Mouse (Mus musculus) heart, adult 2 months (tissue): ENCODE data around the gene Hnrnpc. TPM values are rescaled to one million over a fixed set of nuclear protein-coding genes. Genes with fewer than 3 reads are reported as not detected.

Experiments used
- DNase-seq, 2 experiments: peaks; one replicate each; pipeline ENCODE4 v3.0.0; 2021
- H3K27ac ChIP-seq: fragments of 200-600 bp; 2 replicates; pipeline ENCODE4 v1.8.1; 2022
- H3K27me3 ChIP-seq: fragments of 200-500 bp; 2 replicates; pipeline ENCODE4 v1.6.1; 2012; ENCODE audit warnings: mild to moderate bottlenecking, low read length, inconsistent platforms, mixed read lengths; ENCODE audit not compliant: control insufficient read depth, insufficient read depth
- H3K36me3 ChIP-seq: fragments of 200-500 bp; 2 replicates; pipeline ENCODE4 v1.6.1; 2012; ENCODE audit warnings: low read length, inconsistent platforms; ENCODE audit not compliant: control insufficient read depth, insufficient read depth
- H3K4me1 ChIP-seq: fragments of 200-500 bp; 2 replicates; pipeline ENCODE4 v1.6.1; 2011; ENCODE audit warnings: low read length; ENCODE audit not compliant: control insufficient read depth, insufficient read depth
- H3K4me3 ChIP-seq: fragments of 200-600 bp; 2 replicates; pipeline ENCODE4 v1.8.1; 2022
- H3K79me2 ChIP-seq: fragments of 200-500 bp; replicated peaks from 2 replicates; pipeline ENCODE4 v1.6.1; 2012; ENCODE audit warnings: mild to moderate bottlenecking, inconsistent platforms, low read length, moderate library complexity, mixed read lengths; ENCODE audit not compliant: control insufficient read depth, insufficient read depth
- H3K9ac ChIP-seq: fragments of 200-500 bp; 2 replicates; pipeline ENCODE4 v1.6.1; 2012; ENCODE audit warnings: low read depth, mild to moderate bottlenecking, control low read depth, inconsistent platforms, low read length, mixed read lengths
- CTCF ChIP-seq: fragments of 200-600 bp; IDR thresholded peaks from 2 replicates; pipeline ENCODE4 v1.8.1; 2022; ENCODE audit warnings: antibody characterized with exemption, mild to moderate bottlenecking, moderate library complexity
- EP300 ChIP-seq: fragments of 200-500 bp; IDR thresholded peaks from 2 replicates; pipeline ENCODE4 v1.6.1; 2011; ENCODE audit warnings: low read depth, low read length, control low read depth; ENCODE audit not compliant: insufficient read depth
- POLR2A ChIP-seq: fragments of 200-500 bp; IDR thresholded peaks from 2 replicates; pipeline ENCODE4 v1.6.1; 2011; ENCODE audit warnings: mild to moderate bottlenecking, low read depth, low read length, control low read depth; ENCODE audit not compliant: insufficient read depth
- WGBS: fragments of 180-500 bp; shearing (Covaris S2); methylation state at CpG from one replicate; pipeline ENCODE4 v1.1.7; 2018; 5-methylcytosine and 5-hydroxymethylcytosine counted together
- intact Hi-C: fragments of 180-260 bp; cut with DNase I; formaldehyde crosslinking; loops from one replicate; pipeline ENCODE4 v1.15.1; 2025
- polyA plus RNA-seq: library from polyadenylated mRNA; depleted of rRNA; stranded (reverse); fragments of >200 nt; gene quantifications from 2 replicates; pipeline ENCODE4 v1.2.3, GENCODE M21; 2012; rRNA removed
- total RNA-seq, 2 experiments: library from RNA; stranded (reverse); gene quantifications; 2 replicates each; pipeline ENCODE4 v1.2.3; 2021

Gene Hnrnpc
- total and polyA plus RNA-seq, 3 experiments = 70.7 to 147 (median 137) TPM

- Histone ChIP-seq H3K27me3 (no peaks in the 10 kb centered on the region), H3K27ac (no peak overlapping the region), H3K4me1 (peaks cover 5% of the 10 kb centered on the region), H3K9ac (no peak overlapping the region), H3K36me3 (no peaks in the 10 kb centered on the region), H3K79me2 (no peaks in the 10 kb centered on the region), H3K4me3 (no peak overlapping the region)
- WGBS = 75% methylated on average over 4 of the region's 4 CpGs
- intact Hi-C loops = no loop called here
- no peak for DNase-seq
- TF ChIP-seq EP300 = no peak
- no peak for TF ChIP-seq POLR2A
- no peak for TF ChIP-seq CTCF
These were observed 77.5 kb downstream of the Hnrnpc start for GRCm38 (mm10) chr14:52026342-52026741.

GRCm38 (mm10) chr14:52024133-52024532, 79.7 kb downstream of the Hnrnpc start:
- Histone ChIP-seq H3K36me3 (no peaks in the 10 kb centered on the region), H3K9ac (no peak overlapping the region), H3K4me1 (peaks cover 7% of the 10 kb centered on the region), H3K27ac (no peak overlapping the region), H3K27me3 (no peaks in the 10 kb centered on the region), H3K79me2 (no peaks in the 10 kb centered on the region), H3K4me3 (no peak overlapping the region)
- intact Hi-C loops = no loop called here
- TF ChIP-seq EP300 = no peak
- DNase-seq = no peak
- 69% methylated on average over 2 of the region's 2 CpGs for WGBS

Other genes with a start within 250 kb of the Hnrnpc start
- 10 to 100 TPM; 20.1 to 20.7 TPM for gene Mettl17, start 219.2 kb downstream of the Hnrnpc start, total RNA-seq
- gene Mettl17, start 219.2 kb downstream of the Hnrnpc start, polyA plus RNA-seq = 21.1 and 24.8 TPM in 2 replicates
- under 1 TPM; 0.16 to 0.25 TPM for gene Slc39a2, start 211.1 kb downstream of the Hnrnpc start, total RNA-seq
- gene Slc39a2, start 211.1 kb downstream of the Hnrnpc start, polyA plus RNA-seq = 0.53 and 1.7 TPM in 2 replicates
- gene Ndrg2, start 189.9 kb downstream of the Hnrnpc start, total RNA-seq = 1,000 to 10,000 TPM; 1,274 to 1,571 TPM
- 2,120 and 2,574 TPM in 2 replicates for gene Ndrg2, start 189.9 kb downstream of the Hnrnpc start, polyA plus RNA-seq
- gene Tppp2, start 185.6 kb downstream of the Hnrnpc start, total RNA-seq = not detected
- gene Tppp2, start 185.6 kb downstream of the Hnrnpc start, polyA plus RNA-seq = 0.16 and 0.32 TPM in 2 replicates
- gene Rnase13, start 181.3 kb downstream of the Hnrnpc start, total RNA-seq = not detected
- not detected in 2 replicates for gene Rnase13, start 181.3 kb downstream of the Hnrnpc start, polyA plus RNA-seq
- 10 to 100 TPM; 27.2 to 27.8 TPM for gene Arhgef40, start 119.3 kb downstream of the Hnrnpc start, total RNA-seq
- 42.6 and 49.0 TPM in 2 replicates for gene Arhgef40, start 119.3 kb downstream of the Hnrnpc start, polyA plus RNA-seq
- 1 to 10 TPM; 2.2 to 4.2 TPM for gene Tmem253, start 88.4 kb downstream of the Hnrnpc start, total RNA-seq
- 2.8 and 3.8 TPM in 2 replicates for gene Tmem253, start 88.4 kb downstream of the Hnrnpc start, polyA plus RNA-seq
- 10 to 100 TPM; 26.8 to 30.0 TPM for gene Zfp219, start 83.3 kb downstream of the Hnrnpc start, total RNA-seq
- gene Zfp219, start 83.3 kb downstream of the Hnrnpc start, polyA plus RNA-seq = 38.6 and 42.0 TPM in 2 replicates
- gene Olfr221, start 61.6 kb downstream of the Hnrnpc start, total RNA-seq = not detected
- gene Olfr221, start 61.6 kb downstream of the Hnrnpc start, polyA plus RNA-seq = not detected in 2 replicates
- gene Rpgrip1, start 6.7 kb upstream of the Hnrnpc start, total RNA-seq = under 1 TPM; 0.16 to 0.23 TPM
- gene Rpgrip1, start 6.7 kb upstream of the Hnrnpc start, polyA plus RNA-seq = 0.59 and 0.98 TPM in 2 replicates
- 10 to 100 TPM; 23.9 to 24.7 TPM for gene Supt16, start 93.4 kb upstream of the Hnrnpc start, total RNA-seq
- 5.3 and 8.8 TPM in 2 replicates for gene Supt16, start 93.4 kb upstream of the Hnrnpc start, polyA plus RNA-seq
- 10 to 100 TPM; 36.7 to 45.2 TPM for gene Chd8, start 153.8 kb upstream of the Hnrnpc start, total RNA-seq
- 14.3 and 21.0 TPM in 2 replicates for gene Chd8, start 153.8 kb upstream of the Hnrnpc start, polyA plus RNA-seq
- 10 to 100 TPM; 32.8 to 37.5 TPM for gene Tox4, start 175.1 kb upstream of the Hnrnpc start, total RNA-seq
- gene Tox4, start 175.1 kb upstream of the Hnrnpc start, polyA plus RNA-seq = 23.3 and 41.1 TPM in 2 replicates
- 1 to 10 TPM; 4.8 to 5.2 TPM for gene Rab2b, start 175.5 kb upstream of the Hnrnpc start, total RNA-seq
- 6.9 and 10.1 TPM in 2 replicates for gene Rab2b, start 175.5 kb upstream of the Hnrnpc start, polyA plus RNA-seq
- 10 to 100 TPM; 17.8 to 20.4 TPM for gene Mettl3, start 201.1 kb upstream of the Hnrnpc start, total RNA-seq
- 15.7 and 19.4 TPM in 2 replicates for gene Mettl3, start 201.1 kb upstream of the Hnrnpc start, polyA plus RNA-seq
- gene Sall2, start 224.7 kb upstream of the Hnrnpc start, total RNA-seq = 1 to 10 TPM in 1 of 2 experiments, under 1 TPM in 1; 0.98 to 2.0 TPM
- gene Sall2, start 224.7 kb upstream of the Hnrnpc start, polyA plus RNA-seq = 1.6 and 2.3 TPM in 2 replicates